Mouse (Mus musculus) gastrocnemius, postnatal 14 days (tissue): Measurements from ENCODE around the gene Nkain1. TPM values are rescaled to one million over a fixed set of nuclear protein-coding genes. Genes with fewer than 3 reads are reported as not detected.

ENCODE experiments used
- DNase-seq: peaks from one replicate; pipeline ENCODE4 v3.0.0; 2021; ENCODE audit warnings: mixed read lengths
- intact Hi-C: fragments of 180-260 bp; cut with DNase I; formaldehyde crosslinking; loops from one replicate; pipeline ENCODE4 v1.15.1; 2025; ENCODE audit warnings: low total_unique reads
- long read RNA-seq, 2 experiments: library from polyadenylated mRNA; stranded (forward); transcript quantifications; one replicate each; pipeline ENCODE4 v2.0.0; 2021
- total RNA-seq, 2 experiments: library from RNA; stranded (reverse); gene quantifications; 2 replicates each; pipeline ENCODE4 v1.2.3; 2021

Gene Nkain1
- 10 to 100 TPM; 11.7 to 12.2 TPM for total RNA-seq
- long read RNA-seq, experiment 1, partial matches to known transcripts = 0 of 5 reads
- long read RNA-seq, experiment 1, other reads (novel, unspliced or antisense) = 1 of 5 reads
- long read RNA-seq, experiment 2, partial matches to known transcripts = 1 of 4 reads
- long read RNA-seq, experiment 2, other reads (novel, unspliced or antisense) = 1 of 4 reads

- DNase-seq = peak; percentile 38
These were observed at the start of gene Nkain1 for GRCm38 (mm10) chr4:130574048-130574413. TSS of gene Nkain1 (minus strand) at chr4:130574173.

DNA sequence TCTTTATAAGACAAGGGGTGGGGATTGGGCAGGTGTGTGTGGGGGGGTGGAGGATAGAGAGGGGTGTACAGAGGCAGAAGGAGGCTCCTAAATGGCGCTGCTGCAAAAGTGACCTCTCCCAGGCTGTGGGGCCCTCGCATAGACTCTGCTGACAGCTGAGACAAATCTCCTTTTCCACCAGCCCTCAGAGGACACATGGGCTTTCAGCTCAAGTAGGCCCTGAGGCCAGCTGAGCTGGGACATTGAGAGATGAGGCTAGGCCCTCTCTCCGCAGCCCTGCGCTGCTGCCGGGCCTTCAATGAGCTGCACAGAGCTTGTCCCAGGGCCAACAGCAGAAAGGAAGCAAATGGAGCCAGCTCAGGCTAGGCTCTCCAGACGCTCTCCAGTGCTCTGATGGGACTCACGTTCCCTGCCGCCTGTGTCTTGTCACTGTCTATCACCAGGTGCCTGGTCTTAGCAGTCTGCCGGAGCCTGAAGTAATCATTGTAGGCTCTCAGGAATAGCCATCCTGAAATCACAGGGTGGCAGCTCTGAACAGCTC lies 4.8 kb upstream of the Nkain1 start:
- DNase-seq = no peak
- intact Hi-C loops = no loop called here

More at GRCm38 (mm10) chr4:130574048-130574413, at the start of gene Nkain1:
- intact Hi-C loops = no loop called here

- no peak for DNase-seq
- intact Hi-C loops = no loop called here
These were observed 3.1 kb upstream of the Nkain1 start for GRCm38 (mm10) chr4:130577081-130577480.

GRCm38 (mm10) chr4:130576247-130576931 lies 2.4 kb upstream of the Nkain1 start:
- DNase-seq = peak; percentile 23
- intact Hi-C loops = no loop called here

DNA sequence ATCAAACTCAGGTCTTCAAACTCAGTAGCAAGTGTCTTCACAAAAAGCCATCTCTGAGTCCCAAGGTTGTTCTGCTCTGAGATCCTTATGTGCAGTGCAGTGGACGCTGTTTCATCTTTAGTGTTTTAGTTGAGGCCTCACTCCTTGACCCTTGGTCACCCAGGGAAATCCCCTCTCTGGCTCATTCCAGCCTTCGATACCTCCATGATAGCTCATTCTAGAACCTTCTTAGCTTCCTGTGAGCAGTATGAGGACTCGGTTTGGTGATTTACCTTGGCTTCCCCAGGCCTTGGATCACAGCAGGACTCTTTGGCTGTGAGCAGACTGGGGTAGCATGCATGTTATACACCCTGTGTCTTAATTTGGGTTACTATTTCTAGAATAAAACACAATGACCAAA lies 1.6 kb upstream of the Nkain1 start:
- intact Hi-C loops = no loop called here
- no peak for DNase-seq

- intact Hi-C loops = no loop called here
- no peak for DNase-seq
These were observed 988 bp upstream of the Nkain1 start for GRCm38 (mm10) chr4:130574861-130575460.

DNA sequence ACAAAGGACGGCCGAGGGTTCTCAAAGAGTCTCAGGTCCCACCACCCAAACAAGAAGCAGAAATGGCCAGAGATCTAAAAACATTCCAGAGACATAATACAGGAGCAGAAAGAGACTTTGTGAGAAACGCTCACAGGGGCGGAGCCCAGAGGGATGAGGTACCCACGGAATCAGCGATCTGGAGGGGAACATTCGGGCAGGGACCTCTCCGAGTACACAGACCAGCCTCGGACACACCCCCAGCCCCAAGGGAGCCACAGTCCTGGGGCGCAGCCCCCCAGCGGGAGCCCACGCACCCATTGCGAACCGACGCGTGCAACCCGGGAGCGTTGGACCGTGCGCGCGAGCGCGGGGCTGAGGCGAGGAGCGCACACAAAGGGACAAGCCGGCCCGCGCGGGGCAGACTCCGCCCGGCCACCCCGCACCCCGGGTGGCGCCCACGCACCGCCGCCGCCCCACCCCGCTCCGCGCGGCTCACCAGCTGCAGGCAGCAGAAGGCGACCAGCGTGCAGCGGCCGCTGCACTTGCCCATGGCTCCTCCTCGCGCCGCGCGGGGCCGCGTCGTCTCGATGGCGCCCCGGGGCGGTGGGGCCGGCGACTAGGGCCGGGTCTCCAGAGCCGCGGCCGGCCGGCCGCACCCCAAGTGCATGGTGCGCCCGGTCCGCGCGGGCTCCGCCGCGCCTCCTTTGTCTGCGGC lies 474 bp downstream of the Nkain1 start:
- DNase-seq = peak; percentile 31
- intact Hi-C loops = no loop called here

GRCm38 (mm10) chr4:130573012-130573350 lies 992 bp downstream of the Nkain1 start:
- no peak for DNase-seq
- intact Hi-C loops = no loop called here

DNA sequence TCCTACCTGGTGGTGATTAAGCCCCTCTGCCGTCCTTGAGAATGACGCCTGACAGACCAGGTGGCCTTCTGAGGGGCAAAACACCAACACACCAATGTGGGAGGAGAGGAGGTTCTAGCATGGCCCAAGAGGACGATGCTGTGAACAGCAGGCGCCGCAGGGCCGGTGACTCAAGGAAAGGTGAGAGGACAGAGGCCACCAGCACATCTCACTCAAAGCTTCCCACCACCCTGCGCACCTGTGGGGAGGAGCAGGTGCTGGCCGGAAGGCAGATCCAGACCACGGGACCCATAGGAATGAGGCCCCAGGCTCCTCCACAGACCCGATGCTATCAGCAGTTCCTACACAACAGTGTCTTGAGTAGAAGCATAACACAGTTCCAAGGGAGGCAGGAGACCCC lies 1.4 kb downstream of the Nkain1 start:
- DNase-seq = no peak
- intact Hi-C loops = no loop called here

DNA sequence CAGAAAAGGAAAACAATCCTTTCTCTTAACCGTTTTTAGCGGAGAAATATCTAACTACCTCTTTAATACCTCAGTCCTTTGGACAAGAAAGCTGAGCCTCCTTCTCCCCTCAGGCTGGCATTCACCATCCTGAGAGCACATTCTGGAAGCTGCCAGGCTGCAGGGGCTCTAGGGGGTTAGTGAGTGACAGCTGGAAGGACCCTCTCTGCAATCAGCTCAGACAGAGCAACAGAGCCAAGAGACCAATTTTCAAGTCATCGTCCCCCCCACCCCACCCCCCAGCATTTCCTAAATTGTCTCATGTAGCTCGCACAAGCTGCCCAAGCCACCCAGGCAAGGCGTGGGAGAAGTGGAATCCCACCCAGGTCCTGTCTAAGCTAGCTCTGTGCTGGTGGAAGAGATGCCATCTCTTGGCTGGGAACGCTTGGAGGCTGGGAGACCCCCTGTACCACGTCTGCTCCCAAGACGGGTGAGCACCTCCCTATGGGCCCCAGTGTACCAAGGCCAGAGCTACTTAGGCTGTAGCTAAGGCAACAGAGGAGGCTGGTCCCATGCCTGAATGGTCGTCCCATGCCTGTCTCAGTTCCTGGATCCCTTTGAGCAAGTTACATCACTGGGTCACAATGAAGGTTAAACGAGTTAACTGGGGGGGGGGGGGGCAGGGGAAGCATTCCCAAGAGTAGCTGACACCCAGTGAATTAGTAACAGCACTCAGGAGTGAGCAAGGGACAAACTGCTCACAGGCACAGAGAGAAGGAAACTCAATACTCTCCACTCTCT lies 2.8 kb downstream of the Nkain1 start:
- DNase-seq = no peak
- intact Hi-C loops = no loop called here

- intact Hi-C loops = no loop called here
- peak; percentile 34 for DNase-seq
These were observed 5.7 kb downstream of the Nkain1 start for GRCm38 (mm10) chr4:130568043-130568978.

GRCm38 (mm10) chr4:130563820-130564219 lies 10.2 kb downstream of the Nkain1 start:
- intact Hi-C loops = no loop called here
- DNase-seq = no peak

DNA sequence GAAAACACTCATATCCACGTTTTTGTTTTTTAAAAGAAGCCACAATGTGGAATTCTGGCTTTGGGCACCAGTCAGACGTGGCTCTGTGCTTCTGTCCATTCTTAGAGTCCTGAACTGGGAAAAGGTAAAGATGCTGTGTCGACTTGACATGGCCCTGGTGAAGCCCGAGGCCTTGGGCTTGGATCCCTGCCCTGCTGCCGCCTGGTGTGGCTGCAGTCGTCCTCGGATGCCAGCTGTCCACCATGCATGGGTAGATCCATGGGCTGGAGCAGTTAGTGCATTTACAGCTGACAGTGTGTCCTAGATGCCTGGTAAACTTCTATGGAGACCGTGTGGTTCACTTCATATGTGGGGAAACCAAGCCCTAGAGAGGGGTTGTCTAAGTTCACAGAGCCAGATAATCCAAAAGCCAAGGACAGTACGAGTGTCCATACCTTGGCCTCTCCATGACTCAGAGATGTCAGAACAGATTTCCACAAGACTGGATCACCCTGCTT lies 10.7 kb downstream of the Nkain1 start:
- intact Hi-C loops = no loop called here
- no peak for DNase-seq

GRCm38 (mm10) chr4:130560576-130561310 lies 13.2 kb downstream of the Nkain1 start:
- no peak for DNase-seq
- intact Hi-C loops = no loop called here

DNA sequence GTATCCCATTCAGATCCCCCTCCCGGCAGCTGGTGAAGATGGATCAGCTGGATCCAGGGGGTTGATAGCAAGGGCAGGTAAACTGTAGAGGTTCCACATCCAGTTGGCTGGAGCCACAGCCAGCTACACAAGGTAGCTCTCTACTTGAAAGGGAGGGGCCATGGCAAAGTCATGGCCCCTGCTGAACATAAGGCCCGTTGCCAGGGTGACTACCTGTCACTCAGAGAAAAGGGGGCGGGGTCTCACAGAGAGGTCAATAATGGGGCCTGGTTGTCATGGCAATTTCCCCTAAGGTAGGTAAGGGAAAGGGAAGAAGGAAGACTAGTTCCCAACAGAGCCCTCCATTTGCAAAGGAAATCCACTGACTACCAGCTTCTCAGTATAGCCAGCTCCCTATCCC lies 14.8 kb downstream of the Nkain1 start:
- DNase-seq = no peak

DNA sequence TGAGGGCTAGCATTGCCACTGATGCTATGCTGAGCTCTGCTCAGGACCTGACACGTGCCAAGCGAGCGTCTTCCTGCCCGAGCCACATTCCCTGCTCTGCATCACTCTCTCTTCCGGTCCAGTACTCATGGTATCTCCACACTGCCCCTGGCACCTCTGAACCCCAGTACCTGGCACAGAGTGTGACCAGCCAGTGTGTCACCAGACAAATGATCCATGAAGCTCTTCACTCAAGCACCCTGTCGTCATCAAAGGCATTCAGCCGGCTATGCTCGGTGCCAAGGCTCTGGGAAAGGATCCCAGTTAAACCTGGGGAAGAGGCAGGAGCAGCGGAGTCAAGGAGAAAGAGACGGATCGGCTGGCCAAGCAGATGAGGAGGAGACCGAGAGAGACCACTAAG lies 16.1 kb downstream of the Nkain1 start:
- no peak for DNase-seq
- intact Hi-C loops = no loop called here

More for the DNA sequence above, 14.8 kb downstream of the Nkain1 start:
- intact Hi-C loops = no loop called here

DNA sequence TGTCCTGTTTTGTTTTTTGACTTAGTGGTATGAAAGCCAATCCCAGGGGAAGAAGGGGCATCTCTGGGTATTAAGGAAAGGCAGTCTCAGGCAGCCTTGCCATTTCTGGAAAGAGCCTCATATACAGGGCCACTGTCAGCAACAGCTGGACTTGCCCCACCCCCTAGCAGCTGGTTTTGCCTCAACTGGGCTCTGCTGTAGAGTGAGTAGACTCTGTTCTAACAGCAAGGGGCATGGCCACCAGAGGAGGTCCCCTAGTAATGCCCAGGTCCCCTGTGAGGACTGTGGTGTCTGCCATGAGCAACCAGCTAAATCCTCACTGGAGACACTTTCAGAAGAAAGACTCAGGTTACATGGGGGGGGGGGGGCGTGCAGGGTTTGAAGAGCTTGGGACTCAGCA lies 17.0 kb downstream of the Nkain1 start:
- DNase-seq = no peak
- intact Hi-C loops = no loop called here

GRCm38 (mm10) chr4:130556224-130556623 lies 17.7 kb downstream of the Nkain1 start:
- DNase-seq = no peak
- intact Hi-C loops = no loop called here
